Mouse (Mus musculus): ENCODE data around the gene Aacs.

DNA sequence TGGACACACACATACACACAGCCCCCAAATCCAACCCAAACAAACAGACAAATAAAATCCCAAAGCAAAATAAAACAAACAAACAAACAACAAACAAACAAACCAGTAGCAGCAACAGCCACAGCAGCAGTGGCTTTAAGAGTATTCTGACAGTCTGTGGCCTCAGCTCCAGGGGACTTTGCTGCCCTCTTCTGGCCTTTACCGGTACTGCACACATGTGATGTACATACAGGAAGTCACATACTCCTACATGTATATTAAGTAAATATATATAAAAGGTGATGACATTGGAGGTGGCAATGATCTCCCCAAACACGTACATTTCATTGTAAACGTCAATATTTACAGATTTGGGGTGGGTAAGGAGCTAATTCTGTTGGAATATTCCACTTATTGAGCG lies 50.9 kb downstream of the Aacs start:
- TF ChIP-seq CTCF (conservative IDR thresholded peaks at IDR 0.05; ENCODE audit: low read length) (peak; percentile 86), NANOG (IDR thresholded peaks at IDR 0.05; ENCODE audit: borderline replicate concordance, low read length) (no peak), POU5F1 (IDR thresholded peaks at IDR 0.05; ENCODE audit: borderline replicate concordance, low read length) (no peak)
